Mouse (Mus musculus): Measurements from ENCODE around the gene Zfp219. TPM values are rescaled to one million over a fixed set of nuclear protein-coding genes. Genes with fewer than 3 reads are reported as not detected.
"Not testable (repeated sequence)": the region's sequence is repeated elsewhere in the genome, so short reads cannot be mapped to it uniquely, and the experiment has no call there.

The Zfp219 gene
- polyA plus RNA-seq (2015; fragmentation: Nextera tagmentation; extraction: Ambion mirVana), result 52.3 and 58.6 TPM in 2 replicates

- WGBS, result 4% methylated on average over 15 of the region's 15 CpGs
- Histone ChIP-seq H3K9ac (peak within 1 kb of the TSS; percentile 92), H3K27ac (peak within 1 kb of the TSS; percentile 99), H3K4me3 (peak within 1 kb of the TSS; percentile 66), H3K9me3 (replicated peaks) (no peaks in the 10 kb centered on the region), H3K36me3 (ENCODE audit: poor library complexity, severe bottlenecking) (no peaks in the 10 kb centered on the region), H3K4me2 (peak within 1 kb of the TSS; percentile 71), H3K27me3 (no peaks in the 10 kb centered on the region), H3K4me1 (peaks cover 55% of the 10 kb centered on the region)
- ATAC-seq, result peak; percentile 50
Measured at GRCm38 (mm10) chr14:52020486-52021137, at the start of gene Zfp219. Gene Zfp219 (minus strand): TSS chr14:52020733.

DNA sequence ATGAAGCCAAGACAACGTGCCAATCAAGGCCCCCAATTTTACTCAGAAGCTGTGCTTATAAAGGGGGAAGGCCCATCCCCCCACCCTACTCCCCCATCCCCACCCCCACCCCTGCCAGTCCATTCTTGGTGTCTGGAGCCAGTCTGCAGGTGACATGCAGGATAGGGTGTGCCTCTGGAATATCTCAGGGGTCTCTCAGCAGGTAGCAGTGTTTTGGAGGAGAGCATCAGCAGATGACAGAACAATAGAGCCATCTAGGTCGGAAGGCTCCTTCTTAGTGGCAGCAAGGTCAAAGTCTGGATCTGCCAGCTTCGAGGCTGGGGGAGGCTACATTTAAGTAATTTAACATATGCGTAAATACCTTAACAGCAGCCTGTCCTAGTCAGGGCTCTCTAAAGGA is 45.6 kb upstream of the Zfp219 start:
- ATAC-seq, result no peak
- H3K36me3 ChIP-seq (ENCODE audit: poor library complexity, severe bottlenecking), result peaks cover 10% of the 10 kb centered on the region
- H3K27me3 ChIP-seq, result no peaks in the 10 kb centered on the region
- no peak overlapping the region for H3K4me2 ChIP-seq
- whole genome bisulfite sequencing, result 66% methylated on average over 4 of the region's 4 CpGs
- no peak overlapping the region for H3K9ac ChIP-seq
- no peak overlapping the region for H3K27ac ChIP-seq
- H3K4me3 ChIP-seq, result no peak overlapping the region
- H3K4me1 ChIP-seq, result no peaks in the 10 kb centered on the region
- H3K9me3 ChIP-seq (replicated peaks), result no peaks in the 10 kb centered on the region

- H3K9ac ChIP-seq, result no peak overlapping the region
- H3K4me2 ChIP-seq, result no peak overlapping the region
- ATAC-seq, result no peak
- H3K9me3 ChIP-seq (replicated peaks), result no peaks in the 10 kb centered on the region
- H3K4me1 ChIP-seq, result no peaks in the 10 kb centered on the region
- no peak overlapping the region for H3K4me3 ChIP-seq
- no peaks in the 10 kb centered on the region for H3K27me3 ChIP-seq
- no peak overlapping the region for H3K27ac ChIP-seq
- H3K36me3 ChIP-seq (ENCODE audit: poor library complexity, severe bottlenecking), result no peaks in the 10 kb centered on the region
- 88% methylated on average over 8 of the region's 8 CpGs for whole genome bisulfite sequencing
Measured at GRCm38 (mm10) chr14:52061798-52062197, 41.3 kb upstream of the Zfp219 start.

GRCm38 (mm10) chr14:52060800-52061199 is 40.3 kb upstream of the Zfp219 start:
- no peak overlapping the region for H3K4me2 ChIP-seq
- ATAC-seq, result no peak

GRCm38 (mm10) chr14:52059982-52060381 is 39.4 kb upstream of the Zfp219 start:
- H3K27ac ChIP-seq, result no peak overlapping the region
- no peak for ATAC-seq
- H3K27me3 ChIP-seq, result no peaks in the 10 kb centered on the region
- no peak overlapping the region for H3K4me2 ChIP-seq
- no peaks in the 10 kb centered on the region for H3K9me3 ChIP-seq (replicated peaks)
- 64% methylated on average over 4 of the region's 4 CpGs for WGBS
- H3K9ac ChIP-seq, result no peak overlapping the region
- no peak overlapping the region for H3K4me3 ChIP-seq
- H3K4me1 ChIP-seq, result no peaks in the 10 kb centered on the region
- H3K36me3 ChIP-seq (ENCODE audit: poor library complexity, severe bottlenecking), result no peaks in the 10 kb centered on the region

More at GRCm38 (mm10) chr14:52060800-52061199, 40.3 kb upstream of the Zfp219 start:
- no peaks in the 10 kb centered on the region for H3K4me1 ChIP-seq
- H3K4me3 ChIP-seq, result no peak overlapping the region
- no peaks in the 10 kb centered on the region for H3K27me3 ChIP-seq
- no peak overlapping the region for H3K27ac ChIP-seq
- no peak overlapping the region for H3K9ac ChIP-seq
- no peaks in the 10 kb centered on the region for H3K36me3 ChIP-seq (ENCODE audit: poor library complexity, severe bottlenecking)
- H3K9me3 ChIP-seq (replicated peaks), result no peaks in the 10 kb centered on the region
- WGBS, result 81% methylated on average over 1 of the region's 1 CpGs

- ATAC-seq; H3K4me3 ChIP-seq; H3K4me2 ChIP-seq; H3K9me3 ChIP-seq (replicated peaks); H3K9ac ChIP-seq; H3K27me3 ChIP-seq; H3K4me1 ChIP-seq; H3K27ac ChIP-seq; H3K36me3 ChIP-seq (ENCODE audit: poor library complexity, severe bottlenecking): not testable (repeated sequence)
- WGBS, result 89% methylated on average over 3 of the region's 3 CpGs
Measured at GRCm38 (mm10) chr14:52052720-52053119, 32.2 kb upstream of the Zfp219 start.

DNA sequence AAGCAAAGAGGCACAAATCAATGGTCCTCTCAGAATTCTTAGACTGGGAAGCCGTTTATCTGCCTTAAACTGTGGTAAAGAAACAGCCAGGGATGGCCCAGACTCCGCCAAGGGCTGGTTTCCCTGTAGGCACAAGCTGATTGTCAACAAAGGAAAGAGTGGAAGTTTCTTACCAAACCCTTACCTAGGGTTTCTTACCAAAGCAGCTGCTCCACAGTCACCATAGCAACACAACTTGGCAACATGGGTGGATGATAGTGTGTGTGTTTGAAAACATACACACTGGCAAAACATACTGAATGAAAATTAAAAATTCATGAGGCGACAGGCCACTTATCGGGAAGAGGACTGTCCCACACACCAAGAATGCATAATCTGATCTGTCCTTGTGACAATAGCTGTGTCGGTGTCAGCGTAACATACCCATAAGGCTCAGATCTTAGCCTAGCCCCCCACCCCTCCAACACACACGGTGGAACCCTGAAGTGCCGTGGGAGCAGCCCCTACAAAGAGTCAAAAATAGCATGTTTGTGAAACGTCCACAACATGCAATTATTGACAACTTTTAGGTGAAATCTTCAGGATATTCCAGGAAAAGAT is 25.5 kb upstream of the Zfp219 start:
- H3K4me2 ChIP-seq, result no peak overlapping the region
- WGBS, result 58% methylated on average over 9 of the region's 9 CpGs
- ATAC-seq, result peak; percentile 48; the same call in 1 of the 2 replicates
- H3K4me1 ChIP-seq, result peaks cover 12% of the 10 kb centered on the region; the same call in 1 of the 2 replicates
- no peak overlapping the region for H3K9ac ChIP-seq
- no peaks in the 10 kb centered on the region for H3K9me3 ChIP-seq (replicated peaks)
- H3K27me3 ChIP-seq, result no peaks in the 10 kb centered on the region
- H3K27ac ChIP-seq, result no peak overlapping the region
- H3K36me3 ChIP-seq (ENCODE audit: poor library complexity, severe bottlenecking), result no peaks in the 10 kb centered on the region
- H3K4me3 ChIP-seq, result no peak overlapping the region

- H3K4me2 ChIP-seq, result no peak overlapping the region
- no peak overlapping the region for H3K4me3 ChIP-seq
- no peaks in the 10 kb centered on the region for H3K9me3 ChIP-seq (replicated peaks)
- no peaks in the 10 kb centered on the region for H3K27me3 ChIP-seq
- whole genome bisulfite sequencing, result 16% methylated on average over 8 of the region's 8 CpGs
- no peaks in the 10 kb centered on the region for H3K36me3 ChIP-seq (ENCODE audit: poor library complexity, severe bottlenecking)
- no peak overlapping the region for H3K9ac ChIP-seq
- ATAC-seq, result peak; percentile 53; the same call in 1 of the 2 replicates
- no peak overlapping the region for H3K27ac ChIP-seq
- peaks cover 12% of the 10 kb centered on the region; the same call in 1 of the 2 replicates for H3K4me1 ChIP-seq
Measured at GRCm38 (mm10) chr14:52044901-52045678, 24.6 kb upstream of the Zfp219 start.

- peaks cover 12% of the 10 kb centered on the region; the same call in 1 of the 2 replicates for H3K4me1 ChIP-seq
- no peak overlapping the region for H3K27ac ChIP-seq
- H3K27me3 ChIP-seq, result no peaks in the 10 kb centered on the region
- H3K36me3 ChIP-seq (ENCODE audit: poor library complexity, severe bottlenecking), result no peaks in the 10 kb centered on the region
- no peak overlapping the region for H3K9ac ChIP-seq
- ATAC-seq, result no peak
- no peaks in the 10 kb centered on the region for H3K9me3 ChIP-seq (replicated peaks)
- H3K4me2 ChIP-seq, result no peak overlapping the region
- no peak overlapping the region for H3K4me3 ChIP-seq
- WGBS, result 61% methylated on average over 6 of the region's 6 CpGs
Measured at GRCm38 (mm10) chr14:52043446-52043845, 22.9 kb upstream of the Zfp219 start.

GRCm38 (mm10) chr14:52042359-52042758 is 21.8 kb upstream of the Zfp219 start, which contains the start of gene Olfr221:
Gene Olfr221 (minus strand): TSS chr14:52042459.
- H3K9me3 ChIP-seq (replicated peaks); H3K4me3 ChIP-seq; H3K4me2 ChIP-seq; H3K9ac ChIP-seq; H3K27ac ChIP-seq; H3K27me3 ChIP-seq; H3K36me3 ChIP-seq (ENCODE audit: poor library complexity, severe bottlenecking); ATAC-seq: not testable (repeated sequence)
- WGBS, result 70% methylated on average over 3 of the region's 3 CpGs
- peaks cover 12% of the 10 kb centered on the region; the same call in 1 of the 2 replicates for H3K4me1 ChIP-seq

GRCm38 (mm10) chr14:52039332-52039731 is 18.8 kb upstream of the Zfp219 start:
- Histone ChIP-seq H3K27ac (no peak overlapping the region), H3K9ac (no peak overlapping the region), H3K9me3 (replicated peaks) (no peaks in the 10 kb centered on the region), H3K27me3 (no peaks in the 10 kb centered on the region), H3K4me2 (no peak overlapping the region), H3K4me1 (no peaks in the 10 kb centered on the region), H3K36me3 (ENCODE audit: poor library complexity, severe bottlenecking) (no peaks in the 10 kb centered on the region), H3K4me3 (no peak overlapping the region)
- 89% methylated on average over 5 of the region's 5 CpGs for WGBS
- ATAC-seq, result no peak

DNA sequence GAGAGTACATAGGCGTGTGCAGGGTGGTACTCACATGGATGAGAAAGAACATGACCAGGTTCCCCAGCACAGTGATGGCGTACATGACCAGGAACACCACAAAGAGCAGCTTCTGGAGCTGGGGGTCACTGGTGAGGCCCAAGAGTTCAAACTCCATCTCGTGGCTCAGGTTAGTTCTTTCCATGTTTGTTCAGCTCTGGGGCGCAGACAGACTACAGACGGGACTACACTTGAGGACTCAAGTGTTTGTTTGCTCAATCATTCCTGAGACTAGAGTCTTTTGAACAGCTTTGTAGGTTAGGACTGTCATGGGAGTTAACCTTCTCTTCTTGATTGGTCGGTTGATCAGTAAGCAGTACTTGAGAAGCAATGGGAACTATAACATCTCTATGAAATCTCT is 15.4 kb upstream of the Zfp219 start:
- no peaks in the 10 kb centered on the region for H3K36me3 ChIP-seq (ENCODE audit: poor library complexity, severe bottlenecking)
- no peak overlapping the region for H3K27ac ChIP-seq
- H3K27me3 ChIP-seq, result no peaks in the 10 kb centered on the region
- ATAC-seq, result no peak
- H3K4me3 ChIP-seq, result no peak overlapping the region
- H3K4me1 ChIP-seq, result no peaks in the 10 kb centered on the region
- WGBS, result 91% methylated on average over 6 of the region's 6 CpGs
- H3K9ac ChIP-seq, result no peak overlapping the region
- H3K4me2 ChIP-seq, result no peak overlapping the region
- H3K9me3 ChIP-seq (replicated peaks), result no peaks in the 10 kb centered on the region
